8 mouse cellular contexts compared by ENCODE assay signal in genomic region chr10:128525671-128526308, GRCm38 (mm10). TPM values are rescaled to one million over a fixed set of nuclear protein-coding genes. Genes with fewer than 3 reads are reported as not detected.
A peak's percentile ranks its signal among the peaks of the same experiment; 100 is the strongest.
DNase-seq lines count a peak whose midpoint lies in the region; ATAC-seq lines count a peak whose summit lies in the region.

Esyt1 (minus strand) TSS chr10:128525871.

- peaks cover 27% of the 10 kb centered on the region for H3K4me1 ChIP-seq in hindbrain, embryonic 15.5 days (replicated peaks)

- H3K9me3 ChIP-seq in hindbrain, embryonic 15.5 days: no peaks in the 10 kb centered on the region

- peak; percentile 96 for DNase-seq in T-cell, adult 2 months (ENCODE audit: low spot score)
- peak; percentile 89 to 90 for DNase-seq in cerebellum, postnatal 36 days
- DNase-seq in frontal cortex, postnatal 36 days (ENCODE audit: low spot score in 2 of 2): peak; percentile 80 to 90
- peak; percentile 91 for DNase-seq in left cerebral cortex, adult 11 months (ENCODE audit: low spot score)
- peak; percentile 94 to 98 for DNase-seq in lung, postnatal 4 days
- DNase-seq in retina, postnatal 7 days (ENCODE audit: low read depth, low spot score): peak; percentile 89
- DNase-seq in urinary bladder, postnatal 10 days (ENCODE audit: low spot score): peak; percentile 71

- H3K9ac ChIP-seq in hindbrain, embryonic 15.5 days: peak within 1 kb of the TSS; percentile 65

- no peaks in the 10 kb centered on the region for H3K36me3 ChIP-seq in hindbrain, embryonic 15.5 days

- no peaks in the 10 kb centered on the region for H3K27me3 ChIP-seq in hindbrain, embryonic 15.5 days

- H3K27ac ChIP-seq in hindbrain, embryonic 15.5 days (replicated peaks): peak within 1 kb of the TSS; percentile 40

- peak within 1 kb of the TSS; percentile 77 for H3K4me3 ChIP-seq in hindbrain, embryonic 15.5 days

- under 1% methylated on average over 37 of the region's 37 CpGs for WGBS in hindbrain, embryonic 15.5 days

- H3K4me2 ChIP-seq in hindbrain, embryonic 15.5 days: peak within 1 kb of the TSS; percentile 99

- ATAC-seq in hindbrain, embryonic 15.5 days (ENCODE audit: low FRiP score, low read depth): peak; percentile 96

RNA-seq across cellular contexts. Expression of gene Esyt1, which starts in this region (rescaled TPM):
- polyA plus RNA-seq in hindbrain, embryonic 15.5 days (2015; fragmentation: Nextera tagmentation; extraction: Ambion mirVana): 14.2 and 14.8 TPM in 2 replicates

Comparison
In these comparisons a context has a peak if more than half of its experiments do, and no peak if none do; other contexts are left out.
1. Peak in every context shown above with its lines: DNase-seq, ATAC-seq, H3K4me3 ChIP-seq and H3K27ac ChIP-seq.